Mouse (Mus musculus) kidney, postnatal 0 days (tissue): ENCODE results near the gene Pdcd11. TPM values are rescaled to one million over a fixed set of nuclear protein-coding genes. Genes with fewer than 3 reads are reported as not detected.
A peak's percentile ranks its signal among the peaks of the same experiment; 100 is the strongest.

ENCODE experiments used
- ATAC-seq: fragments of 200-750 bp; cut with Nextera tagmentation; replicated peaks from 2 replicates; pipeline ENCODE4 v1.8.0; 2017; ENCODE audit warnings: low read depth, moderate number of reproducible peaks, moderate TSS enrichment, moderate library complexity; ENCODE audit not compliant: low FRiP score
- DNase-seq: peaks from one replicate; pipeline ENCODE4 v3.0.0-alpha.2; 2016; ENCODE audit warnings: low spot score
- H3K27ac ChIP-seq: fragments of 300-500 bp; sonication (generic); 2 replicates; pipeline ENCODE4 v1.5.1; 2014; ENCODE audit warnings: mild to moderate bottlenecking
- H3K27me3 ChIP-seq: fragments of 300-500 bp; sonication (generic); 2 replicates; pipeline ENCODE4 v1.6.1; 2014; ENCODE audit warnings: low read length, mixed read lengths; ENCODE audit not compliant: insufficient read depth
- H3K36me3 ChIP-seq: fragments of 300-500 bp; sonication (generic); 2 replicates; pipeline ENCODE4 v1.6.1; 2014; ENCODE audit warnings: low read length, mixed read lengths; ENCODE audit not compliant: insufficient read depth
- H3K4me1 ChIP-seq: fragments of 300-500 bp; sonication (generic); replicated peaks from 2 replicates; pipeline ENCODE4 v1.6.1; 2014; ENCODE audit warnings: antibody characterized with exemption, low read length, mixed read lengths; ENCODE audit not compliant: insufficient read depth
- H3K4me2 ChIP-seq: fragments of 300-500 bp; sonication (generic); 2 replicates; pipeline ENCODE4 v1.6.1; 2014; ENCODE audit warnings: mild to moderate bottlenecking, low read length, moderate library complexity, mixed read lengths
- H3K4me3 ChIP-seq: fragments of 300-500 bp; sonication (generic); replicated peaks from 2 replicates; pipeline ENCODE4 v1.5.1; 2014; ENCODE audit warnings: low read depth, low read length
- H3K9ac ChIP-seq: fragments of 300-500 bp; sonication (generic); 2 replicates; pipeline ENCODE4 v1.6.1; 2014; ENCODE audit warnings: low read depth, low read length
- H3K9me3 ChIP-seq: fragments of 300-500 bp; sonication (generic); replicated peaks from 2 replicates; pipeline ENCODE4 v1.6.1; 2016; ENCODE audit warnings: low read length, inconsistent platforms, mixed read lengths
- CTCF ChIP-seq: IDR thresholded peaks from 2 replicates; pipeline ENCODE4 v1.5.1; 2016; ENCODE audit warnings: antibody characterized with exemption, low read depth, mild to moderate bottlenecking, moderate library complexity
- WGBS: fragments of 180-500 bp; shearing (Covaris S2); extraction: QIAGEN DNeasy Blood & Tissue Kit; methylation state at CpG from one replicate; pipeline ENCODE4 v1.1.7; 2014; 5-methylcytosine and 5-hydroxymethylcytosine counted together
- polyA plus RNA-seq: library from polyadenylated mRNA; unstranded; fragments of >200 nt; fragmentation: Nextera tagmentation; extraction: Ambion mirVana; gene quantifications from 2 replicates; pipeline ENCODE4 v1.2.1, GENCODE M21; 2015

Gene Pdcd11
- polyA plus RNA-seq, 1 experiment from 2014 or later = 7.3 TPM

DNA sequence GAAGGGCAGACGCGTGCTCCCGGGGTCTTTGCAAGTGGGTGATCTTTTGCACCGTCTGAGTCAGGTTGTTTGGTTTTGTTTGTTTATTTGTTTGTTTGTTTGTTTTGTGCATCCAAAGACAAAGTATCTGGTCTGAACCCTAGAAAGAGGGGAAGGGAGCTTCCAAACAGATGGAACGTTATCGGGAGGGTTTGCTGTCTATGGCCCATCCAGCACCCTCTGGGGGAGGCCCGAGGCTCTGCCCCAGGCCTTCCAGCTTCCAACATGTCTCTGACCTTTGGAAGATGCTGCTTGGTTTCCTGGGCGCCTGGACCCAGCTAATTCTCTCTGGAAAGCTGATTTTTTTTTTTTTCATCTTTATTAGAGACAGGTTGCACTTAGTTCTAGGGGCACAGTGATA, 89.4 kb downstream of the Pdcd11 start:
- 14% methylated on average over 8 of the region's 8 CpGs for WGBS
- Histone ChIP-seq H3K9me3 (no peaks in the 10 kb centered on the region), H3K9ac (no peak overlapping the region), H3K27me3 (peaks cover 9% of the 10 kb centered on the region), H3K4me2 (no peak overlapping the region), H3K36me3 (no peaks in the 10 kb centered on the region), H3K27ac (no peak overlapping the region), H3K4me3 (peak overlapping the region; percentile 70; the same call in 1 of the 2 replicates), H3K4me1 (peaks cover 5% of the 10 kb centered on the region; the same call in 1 of the 2 replicates)
- TF ChIP-seq CTCF = no peak
- no peak for ATAC-seq
- no peak for DNase-seq

Other genes starting within 250 kb of the Pdcd11 start
- gene Ina, start 76.1 kb upstream of the Pdcd11 start, polyA plus RNA-seq = 0.05 and 0.24 TPM in 2 replicates
- gene Nt5c2, start 75.6 kb upstream of the Pdcd11 start, polyA plus RNA-seq = 68.4 and 87.5 TPM in 2 replicates
- gene Pcgf6, start 39.9 kb upstream of the Pdcd11 start, polyA plus RNA-seq = 19.2 and 20.3 TPM in 2 replicates
- gene Taf5, start 23.0 kb upstream of the Pdcd11 start, polyA plus RNA-seq = 3.5 and 4.3 TPM in 2 replicates
- gene Usmg5, start 121 bp upstream of the Pdcd11 start, polyA plus RNA-seq = 2,320 and 2,713 TPM in 2 replicates
- gene Calhm2, start 47.5 kb downstream of the Pdcd11 start, polyA plus RNA-seq = 5.4 and 5.9 TPM in 2 replicates
- not detected in 2 replicates for gene Calhm1, start 53.5 kb downstream of the Pdcd11 start, polyA plus RNA-seq
- not detected in 2 replicates for gene Calhm3, start 67.0 kb downstream of the Pdcd11 start, polyA plus RNA-seq
- 2.2 and 2.7 TPM in 2 replicates for gene Neurl1a, start 88.1 kb downstream of the Pdcd11 start, polyA plus RNA-seq